ENCODE assay signal across 12 mouse cellular contexts in genomic region chr14:77309571-77309970, GRCm38 (mm10).
DNase-seq lines count a peak whose midpoint lies in the region; ATAC-seq lines count a peak whose summit lies in the region.
"Had no signal": no experiment of that assay in that cellular context is flagged by ENCODE, and none has a peak within 500 bp of the region (broad histone marks: within the 10 kb centered on the region; RNA-seq: fewer than 3 reads in every experiment).

No protein-coding gene starts in this region.

- WGBS in kidney, embryonic 16.5 days = 78% methylated on average over 3 of the region's 3 CpGs

- no peaks in the 10 kb centered on the region for H3K4me1 ChIP-seq in kidney, embryonic 16.5 days (ENCODE audit: insufficient read depth, low read length)
- H3K4me1 ChIP-seq: heart, embryonic 15.5 days; limb, embryonic 15.5 days had no signal

- no peaks in the 10 kb centered on the region for H3K36me3 ChIP-seq in kidney, embryonic 16.5 days (ENCODE audit: insufficient read depth, low read length)
- H3K36me3 ChIP-seq: heart, embryonic 15.5 days; limb, embryonic 15.5 days had no signal

- H3K27ac ChIP-seq in kidney, embryonic 16.5 days (ENCODE audit: low read length) = no peak overlapping the region
- H3K27ac ChIP-seq: heart, embryonic 15.5 days; limb, embryonic 15.5 days had no signal

- H3K27me3 ChIP-seq in kidney, embryonic 16.5 days (ENCODE audit: insufficient read depth, low read length) = no peaks in the 10 kb centered on the region
- H3K27me3 ChIP-seq: heart, embryonic 15.5 days; limb, embryonic 15.5 days had no signal

- H3K4me3 ChIP-seq in kidney, embryonic 16.5 days (ENCODE audit: low read length) = no peak overlapping the region
- H3K4me3 ChIP-seq: heart, embryonic 15.5 days; limb, embryonic 15.5 days had no signal

- ATAC-seq in kidney, embryonic 16.5 days (ENCODE audit: low FRiP score, low TSS enrichment) = no peak

- H3K9me3 ChIP-seq in kidney, embryonic 16.5 days (ENCODE audit: low read length) = no peaks in the 10 kb centered on the region
- H3K9me3 ChIP-seq: heart, embryonic 15.5 days; limb, embryonic 15.5 days had no signal

- H3K4me2 ChIP-seq in kidney, embryonic 16.5 days (replicated peaks; ENCODE audit: low read depth, low read length) = no peak overlapping the region
- H3K4me2 ChIP-seq: heart, embryonic 15.5 days; limb, embryonic 15.5 days had no signal

- no peak overlapping the region for H3K9ac ChIP-seq in kidney, embryonic 16.5 days (replicated peaks; ENCODE audit: low read length)
- H3K9ac ChIP-seq: heart, embryonic 15.5 days; limb, embryonic 15.5 days had no signal

- peak; percentile 5 for DNase-seq in adrenal gland, postnatal 25 days
- DNase-seq in adrenal gland, adult 18-20 months (ENCODE audit: low spot score in 2 of 2) = no peak
- DNase-seq in kidney, postnatal 10 days = peak; percentile 44
- DNase-seq in right cerebral cortex, postnatal 10 days (ENCODE audit: low spot score in 2 of 2) = peak; percentile 45 to 63
- no peak for DNase-seq in right cerebral cortex, postnatal 36 days (ENCODE audit: low spot score in 2 of 2)
- peak; percentile 8 to 26 for DNase-seq in lung, postnatal 4 days
- DNase-seq in thymus, postnatal 25 days = no peak
- DNase-seq: kidney, adult 2 months; right cerebral cortex, postnatal 25 days had no signal

Comparison
In these comparisons a context has a peak if more than half of its experiments do, and no peak if none do; other contexts are left out.
1. DNase-seq: peak in adrenal gland, postnatal 25 days (single experiment), kidney, postnatal 10 days (single experiment), right cerebral cortex, postnatal 10 days (2 of 2) and lung, postnatal 4 days (2 of 2); none in adrenal gland, adult 18-20 months (0 of 2), right cerebral cortex, postnatal 36 days (0 of 2) and thymus, postnatal 25 days (single experiment).